Mouse (Mus musculus) kidney, postnatal 14 days (tissue): ENCODE measurements at regions not wholly inside any gene's neighbourhood (a gene's known extent, or its start where the extent isn't known, plus 50 kb on each side); places are given as distances from the start of the nearest gene placed in this dataset.
A peak's percentile ranks its signal among the peaks of the same experiment; 100 is the strongest.

Source experiments
- DNase-seq: peaks from one replicate; pipeline ENCODE4 v3.0.0; 2022; ENCODE audit warnings: mixed read lengths

GRCm38 (mm10) chr16:77166722-77167121 is 153.2 kb downstream of the Usp25 start:
- peak; percentile 17 for DNase-seq

- peak; percentile 60 for DNase-seq
Observed at GRCm38 (mm10) chr16:77173026-77173692, 159.7 kb downstream of the Usp25 start.

GRCm38 (mm10) chr16:77174744-77175432 is 161.4 kb downstream of the Usp25 start:
- DNase-seq, result no peak

- DNase-seq, result no peak
Observed at GRCm38 (mm10) chr16:77180990-77181389, 167.5 kb downstream of the Usp25 start.
